Mouse (Mus musculus): ENCODE measurements around the gene Akna.

DNA sequence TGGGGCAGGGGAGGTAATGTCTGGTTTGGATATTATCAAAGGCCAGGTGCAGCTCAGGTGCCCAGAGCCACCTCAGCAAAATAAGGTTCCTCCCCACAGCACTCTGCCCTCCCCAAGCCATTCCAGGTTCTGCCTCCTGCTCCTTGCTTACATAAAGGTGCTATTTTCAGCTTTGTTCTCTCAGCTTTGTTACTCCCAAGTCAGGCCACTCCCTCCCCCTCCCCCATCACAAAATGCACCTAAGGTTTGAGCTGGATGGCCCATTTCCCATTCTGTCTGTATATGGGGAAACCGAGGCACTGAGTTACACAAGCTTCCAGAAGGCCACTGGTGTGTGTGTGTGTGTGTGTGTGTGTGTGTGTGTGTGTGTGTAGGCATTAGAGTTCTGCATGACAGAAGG, 20.1 kb upstream of the Akna start:
- TF ChIP-seq EP300 (IDR thresholded peaks at IDR 0.05; ENCODE audit: low read length), result no peak
- TF ChIP-seq USF1 (IDR thresholded peaks at IDR 0.05; ENCODE audit: low read depth, low read length), result no peak
- no peak for TF ChIP-seq NELFE (IDR thresholded peaks at IDR 0.05; ENCODE audit: low read depth, low read length)
- TF ChIP-seq RCOR1 (conservative IDR thresholded peaks at IDR 0.05; ENCODE audit: low read depth, low read length), result no peak
- no peak for TF ChIP-seq CTCF (conservative IDR thresholded peaks at IDR 0.05 in 1 of 2, IDR thresholded peaks at IDR 0.05 in 1 of 2; ENCODE audit: low read depth in 2 of 2, low read length in 2 of 2)
- no peak for TF ChIP-seq E2F4 (IDR thresholded peaks at IDR 0.05; ENCODE audit: insufficient replicate concordance, low read depth, low read length)
- no peak for TF ChIP-seq RAD21 (IDR thresholded peaks at IDR 0.05; ENCODE audit: low read depth, low read length)
- TF ChIP-seq TCF12 (IDR thresholded peaks at IDR 0.05; ENCODE audit: low read depth, low read length), result no peak
- TF ChIP-seq CHD2 (IDR thresholded peaks at IDR 0.05; ENCODE audit: low read length), result no peak
- no peak for TF ChIP-seq SMC3 (IDR thresholded peaks at IDR 0.05; ENCODE audit: low read depth, low read length)
- no peak for TF ChIP-seq KAT2A (IDR thresholded peaks at IDR 0.05; ENCODE audit: insufficient replicate concordance, low read length)
- TF ChIP-seq GABPA (IDR thresholded peaks at IDR 0.05; ENCODE audit: insufficient replicate concordance, low read depth, low read length), result no peak
- no peak for TF ChIP-seq POLR2A (IDR thresholded peaks at IDR 0.05; ENCODE audit: low read depth, low read length)

Data from CH12.LX (cell line).